Comparison of ENCODE assay signal across 8 mouse cellular contexts in genomic region chr19:32595506-32596286, GRCm38 (mm10). TPM values are rescaled to one million over a fixed set of nuclear protein-coding genes. Genes with fewer than 3 reads are reported as not detected.
DNase-seq lines count a peak whose midpoint lies in the region; ATAC-seq and TF ChIP-seq lines count a peak whose summit lies in the region.

TSS of gene Papss2 (plus strand) at chr19:32595790.

- H3K4me2 ChIP-seq in hindbrain, postnatal 0 days (ENCODE audit: low read depth, low read length), result peak within 1 kb of the TSS; percentile 82
- H3K4me2 ChIP-seq in limb, embryonic 13.5 days (replicated peaks), result peak within 1 kb of the TSS; percentile 72
- peak within 1 kb of the TSS; percentile 70 for H3K4me2 ChIP-seq in midbrain, embryonic 12.5 days (replicated peaks)

- H3K9me3 ChIP-seq in hindbrain, postnatal 0 days (ENCODE audit: low read length), result no peaks in the 10 kb centered on the region
- no peaks in the 10 kb centered on the region for H3K9me3 ChIP-seq in limb, embryonic 13.5 days
- H3K9me3 ChIP-seq in midbrain, embryonic 12.5 days, result no peaks in the 10 kb centered on the region

- H3K27ac ChIP-seq in hindbrain, postnatal 0 days, result no peak within 1 kb of the TSS
- H3K27ac ChIP-seq in limb, embryonic 13.5 days, result peak within 1 kb of the TSS; percentile 81
- no peak within 1 kb of the TSS for H3K27ac ChIP-seq in midbrain, embryonic 12.5 days (replicated peaks)

- H3K4me1 ChIP-seq in hindbrain, postnatal 0 days (ENCODE audit: insufficient read depth, low read length), result 0 out of 2 replicates have a peak, but pooled peaks cover 3% of the 10 kb centered on the region
- peaks cover 20% of the 10 kb centered on the region for H3K4me1 ChIP-seq in limb, embryonic 13.5 days
- 0 out of 2 replicates have a peak, but pooled peaks cover 9% of the 10 kb centered on the region for H3K4me1 ChIP-seq in midbrain, embryonic 12.5 days

- DNase-seq in R1 (ENCODE audit: low read depth, low spot score), result peak; percentile 61
- peak; percentile 70 for DNase-seq in gastrocnemius, postnatal 25 days
- no peak for DNase-seq in hindbrain, postnatal 0 days (ENCODE audit: low spot score)
- peak; percentile 12 to 40 for DNase-seq in spleen, adult 18-20 months
- no peak for DNase-seq in cerebellum, adult 11 months

- no peaks in the 10 kb centered on the region for H3K36me3 ChIP-seq in hindbrain, postnatal 0 days (ENCODE audit: insufficient read depth, low read length)
- H3K36me3 ChIP-seq in limb, embryonic 13.5 days, result no peaks in the 10 kb centered on the region
- H3K36me3 ChIP-seq in midbrain, embryonic 12.5 days, result no peaks in the 10 kb centered on the region

- WGBS in hindbrain, postnatal 0 days, result under 1% methylated on average over 53 of the region's 64 CpGs
- under 1% methylated on average over 59 of the region's 64 CpGs for WGBS in limb, embryonic 13.5 days
- WGBS in midbrain, embryonic 12.5 days, result 1% methylated on average over 32 of the region's 64 CpGs

- no peak for TF ChIP-seq CTCF in hindbrain, postnatal 0 days (IDR thresholded peaks at IDR 0.05; ENCODE audit: low read depth)

- ATAC-seq in common myeloid progenitor, adult 5-6 weeks (replicated peaks; ENCODE audit: low read depth, poor library complexity, severe bottlenecking), result peak; percentile 74
- peak; percentile 86 for ATAC-seq in hindbrain, postnatal 0 days
- peak; percentile 84 for ATAC-seq in limb, embryonic 13.5 days (ENCODE audit: low FRiP score, low read depth)
- ATAC-seq in midbrain, embryonic 12.5 days (ENCODE audit: low FRiP score, low read depth), result peak; percentile 84

- H3K27me3 ChIP-seq in hindbrain, postnatal 0 days (ENCODE audit: insufficient read depth, low read length), result no peaks in the 10 kb centered on the region
- peaks cover 18% of the 10 kb centered on the region for H3K27me3 ChIP-seq in limb, embryonic 13.5 days
- H3K27me3 ChIP-seq in midbrain, embryonic 12.5 days, result peaks cover 45% of the 10 kb centered on the region

- peak within 1 kb of the TSS; percentile 47 for H3K9ac ChIP-seq in hindbrain, postnatal 0 days (replicated peaks; ENCODE audit: low read length)
- H3K9ac ChIP-seq in limb, embryonic 13.5 days, result peak within 1 kb of the TSS; percentile 85
- peak within 1 kb of the TSS; percentile 50; the same call in 1 of the 2 replicates for H3K9ac ChIP-seq in midbrain, embryonic 12.5 days (replicated peaks)

- H3K4me3 ChIP-seq in hindbrain, postnatal 0 days (ENCODE audit: low read length), result peak within 1 kb of the TSS; percentile 53
- H3K4me3 ChIP-seq in limb, embryonic 13.5 days, result peak within 1 kb of the TSS; percentile 68
- H3K4me3 ChIP-seq in midbrain, embryonic 12.5 days, result peak within 1 kb of the TSS; percentile 50

RNA-seq across cellular contexts. Expression of gene Papss2, which starts in this region (rescaled TPM):
- 3.0 and 3.9 TPM in 2 replicates for total RNA-seq in common myeloid progenitor, adult 5-6 weeks (2017)
- total RNA-seq in gastrocnemius, postnatal 25 days (2021), result 1 to 10 TPM; 5.6 to 6.9 TPM
- total RNA-seq in hindbrain, postnatal 0 days (2014; rRNA removed), result 6.5 and 7.1 TPM in 2 replicates
- polyA plus RNA-seq in hindbrain, postnatal 0 days (2015; fragmentation: Nextera tagmentation; extraction: Ambion mirVana), result 2.0 and 2.7 TPM in 2 replicates
- polyA plus RNA-seq in limb, embryonic 13.5 days (2015; fragmentation: Nextera tagmentation; extraction: Ambion mirVana), result 48.0 and 49.1 TPM in 2 replicates
- 1.9 and 3.6 TPM in 2 replicates for polyA plus RNA-seq in midbrain, embryonic 12.5 days (2016; fragmentation: Nextera tagmentation; extraction: Ambion mirVana)

Comparison
In these comparisons a context has a peak if more than half of its experiments do, and no peak if none do; other contexts are left out.
1. RNA of gene Papss2 (polyA plus RNA-seq): 48.0 to 49.1 TPM in limb, embryonic 13.5 days; 1.9 to 3.6 TPM in midbrain, embryonic 12.5 days and 2.0 to 2.7 TPM in hindbrain, postnatal 0 days; every median in the first group is over 10 times any median in the second.
2. DNase-seq: peak in R1 (single experiment), gastrocnemius, postnatal 25 days (single experiment) and spleen, adult 18-20 months (2 of 2); none in hindbrain, postnatal 0 days (single experiment) and cerebellum, adult 11 months (single experiment).
3. Peak in every context shown above with its lines, with median percentiles within 50 percentile points of each other: ATAC-seq, H3K4me2 ChIP-seq, H3K4me3 ChIP-seq and H3K9ac ChIP-seq.